Mouse (Mus musculus) heart, postnatal 25 days (tissue): ENCODE data around the gene Stra8. TPM values are rescaled to one million over a fixed set of nuclear protein-coding genes. Genes with fewer than 3 reads are reported as not detected.
A peak's percentile ranks its signal among the peaks of the same experiment; 100 is the strongest.

Experiments used
- DNase-seq: peaks from one replicate; pipeline ENCODE4 v3.0.0; 2022; ENCODE audit warnings: low spot score
- intact Hi-C: fragments of 180-260 bp; cut with DNase I; formaldehyde crosslinking; loops from one replicate; pipeline ENCODE4 v1.15.1; 2025
- total RNA-seq, 2 experiments: library from RNA; stranded (reverse); gene quantifications; 2 replicates each; pipeline ENCODE4 v1.2.3; 2021

Stra8 gene
- total RNA-seq, 2 experiments from 2014 or later: not detected

DNA sequence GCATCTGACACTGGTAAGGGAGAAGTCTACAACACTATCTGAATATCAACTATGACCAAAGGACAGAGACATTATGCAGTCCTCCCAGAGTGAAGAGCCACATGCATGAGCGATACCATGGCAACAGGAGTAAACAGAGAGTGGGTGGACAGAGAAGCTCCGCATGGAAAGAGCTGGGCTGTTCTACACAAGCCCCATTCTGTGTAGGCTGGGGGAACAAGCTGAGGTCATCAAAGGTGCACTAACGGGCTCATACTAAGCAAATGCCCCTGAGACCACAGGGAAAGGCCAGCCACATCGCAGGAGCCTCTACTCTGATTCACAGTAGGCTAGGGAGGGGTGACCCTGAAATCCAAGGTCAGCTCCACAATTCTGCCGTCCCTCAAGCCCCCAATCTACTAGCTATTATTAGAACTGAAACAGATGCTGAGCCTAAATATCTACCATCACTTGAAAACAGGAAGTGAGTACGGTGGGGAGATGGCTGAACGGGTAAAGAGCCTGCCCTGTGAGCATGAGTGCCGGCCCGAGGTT, 18.0 kb upstream of the Stra8 start:
- intact Hi-C loops: no loop called here

DNA sequence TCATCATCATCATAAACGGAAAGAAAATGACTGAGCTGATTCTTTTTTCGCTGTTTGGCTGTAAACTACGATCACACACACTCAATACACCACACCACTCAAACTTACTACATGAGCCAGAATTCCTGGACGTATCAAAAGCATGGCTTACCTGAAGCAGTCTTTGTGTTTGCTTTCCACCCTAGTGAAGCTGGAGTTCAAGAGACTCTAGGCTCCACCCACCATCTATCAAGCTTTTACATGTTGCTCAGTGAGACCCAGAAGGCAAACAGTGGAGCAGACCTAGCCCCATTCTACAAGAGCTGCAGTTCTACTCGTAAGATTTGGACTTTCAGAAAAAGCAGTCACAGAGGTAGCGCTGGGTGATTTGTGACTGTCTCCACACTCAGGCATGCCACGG, 17.4 kb upstream of the Stra8 start:
- intact Hi-C loops: no loop called here
- no peak for DNase-seq

More for the DNA sequence above, 18.0 kb upstream of the Stra8 start:
- no peak for DNase-seq

DNA sequence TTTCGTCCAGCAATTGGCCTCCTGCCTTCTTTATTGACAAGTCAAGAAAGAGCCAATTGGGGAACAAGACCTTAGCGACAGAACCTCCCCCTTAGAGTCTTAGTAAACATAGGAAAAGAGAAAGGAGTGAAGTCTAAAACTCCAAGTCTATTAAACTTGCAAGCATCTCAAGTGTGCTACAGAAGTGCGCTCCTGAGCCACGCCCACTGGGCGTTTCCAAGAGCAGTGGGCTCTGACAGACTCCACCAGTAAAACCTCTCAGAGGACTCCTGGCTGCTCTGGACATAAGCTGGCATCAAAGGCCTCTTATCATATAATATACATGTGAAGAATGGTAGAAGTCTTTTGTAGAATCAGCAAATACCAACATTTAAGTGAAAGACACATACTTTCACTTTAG, 16.5 kb upstream of the Stra8 start:
- DNase-seq: no peak
- intact Hi-C loops: no loop called here

GRCm38 (mm10) chr6:34903851-34904250, 16.1 kb upstream of the Stra8 start:
- no peak for DNase-seq
- intact Hi-C loops: no loop called here

GRCm38 (mm10) chr6:34904361-34904760, 15.6 kb upstream of the Stra8 start:
- intact Hi-C loops: no loop called here
- no peak for DNase-seq

DNA sequence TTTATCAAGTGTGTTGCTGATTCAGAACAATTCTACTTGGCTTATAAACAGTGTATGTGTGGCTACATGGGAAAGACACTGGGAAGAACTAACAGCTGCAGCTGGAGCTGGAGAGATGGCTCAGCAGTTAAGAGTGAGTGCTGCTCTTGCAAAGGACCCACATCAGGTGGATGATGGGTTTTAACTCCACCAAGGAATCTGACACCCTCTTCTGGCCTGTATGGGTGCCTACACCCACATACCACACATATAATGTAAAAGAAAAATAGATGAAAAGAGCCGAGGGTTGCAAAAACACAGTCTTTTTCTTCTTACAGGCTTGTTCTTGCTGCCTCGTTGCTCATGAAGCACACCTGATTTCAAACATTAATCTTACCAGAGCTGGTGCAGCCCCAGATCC, 13.8 kb upstream of the Stra8 start:
- no peak for DNase-seq

GRCm38 (mm10) chr6:34906661-34907060, 13.3 kb upstream of the Stra8 start:
- DNase-seq: no peak

More for the DNA sequence above, 13.8 kb upstream of the Stra8 start:
- intact Hi-C loops: loop anchor here (5.0 kb wide), 1 partner anchor 124 kb away; the partner anchor contains the start of gene Agbl3

GRCm38 (mm10) chr6:34907121-34907614, 12.8 kb upstream of the Stra8 start:
- DNase-seq: no peak
- intact Hi-C loops: loop anchor here (5.0 kb wide), 1 partner anchor 125 kb away; the partner anchor contains the start of gene Agbl3

More at GRCm38 (mm10) chr6:34906661-34907060, 13.3 kb upstream of the Stra8 start:
- intact Hi-C loops: loop anchor here (5.0 kb wide), 1 partner anchor 124 kb away; the partner anchor contains the start of gene Agbl3

GRCm38 (mm10) chr6:34907696-34908260, 12.2 kb upstream of the Stra8 start:
- no peak for DNase-seq
- intact Hi-C loops: loop anchor here (5.0 kb wide), 1 partner anchor 125 kb away; the partner anchor contains the start of gene Agbl3

DNA sequence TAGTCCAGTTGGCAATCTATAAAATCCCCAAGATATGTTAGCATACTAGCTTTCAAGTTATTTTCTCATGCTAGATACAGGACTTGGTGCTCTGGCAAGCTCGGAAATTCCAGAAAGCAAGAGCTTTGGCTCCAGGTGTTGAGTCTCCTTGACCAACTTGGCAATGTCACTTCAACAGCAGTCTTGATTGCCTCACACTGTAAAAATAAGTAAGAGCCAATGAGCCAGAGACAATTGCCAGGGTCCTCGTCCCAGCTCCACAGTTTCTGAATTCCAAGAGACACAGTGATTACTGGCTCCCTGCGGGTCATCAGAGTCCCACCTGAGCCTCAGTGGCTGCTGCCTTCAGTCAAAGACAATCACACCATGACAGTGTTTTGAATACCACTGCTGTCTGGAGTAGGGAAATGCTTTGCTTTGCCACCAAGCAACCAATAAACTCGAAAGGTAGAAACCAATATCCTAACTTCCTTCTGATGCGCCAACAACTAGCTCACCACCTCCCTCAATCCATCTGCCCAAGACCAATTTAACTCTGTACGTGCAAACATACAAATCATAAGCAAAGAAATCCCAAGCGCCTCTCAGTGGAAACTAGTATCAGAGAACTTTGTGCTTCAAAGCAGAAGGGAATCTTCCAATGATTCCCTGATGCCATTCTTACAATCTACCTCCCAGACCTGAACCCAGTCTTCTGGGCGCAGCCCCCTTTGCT, 10.2 kb upstream of the Stra8 start:
- intact Hi-C loops: loop anchor here (5.0 kb wide), 2 partner anchors 127 to 432 kb away; partner anchors contain the start of genes Agbl3 and Bpgm
- no peak for DNase-seq

DNA sequence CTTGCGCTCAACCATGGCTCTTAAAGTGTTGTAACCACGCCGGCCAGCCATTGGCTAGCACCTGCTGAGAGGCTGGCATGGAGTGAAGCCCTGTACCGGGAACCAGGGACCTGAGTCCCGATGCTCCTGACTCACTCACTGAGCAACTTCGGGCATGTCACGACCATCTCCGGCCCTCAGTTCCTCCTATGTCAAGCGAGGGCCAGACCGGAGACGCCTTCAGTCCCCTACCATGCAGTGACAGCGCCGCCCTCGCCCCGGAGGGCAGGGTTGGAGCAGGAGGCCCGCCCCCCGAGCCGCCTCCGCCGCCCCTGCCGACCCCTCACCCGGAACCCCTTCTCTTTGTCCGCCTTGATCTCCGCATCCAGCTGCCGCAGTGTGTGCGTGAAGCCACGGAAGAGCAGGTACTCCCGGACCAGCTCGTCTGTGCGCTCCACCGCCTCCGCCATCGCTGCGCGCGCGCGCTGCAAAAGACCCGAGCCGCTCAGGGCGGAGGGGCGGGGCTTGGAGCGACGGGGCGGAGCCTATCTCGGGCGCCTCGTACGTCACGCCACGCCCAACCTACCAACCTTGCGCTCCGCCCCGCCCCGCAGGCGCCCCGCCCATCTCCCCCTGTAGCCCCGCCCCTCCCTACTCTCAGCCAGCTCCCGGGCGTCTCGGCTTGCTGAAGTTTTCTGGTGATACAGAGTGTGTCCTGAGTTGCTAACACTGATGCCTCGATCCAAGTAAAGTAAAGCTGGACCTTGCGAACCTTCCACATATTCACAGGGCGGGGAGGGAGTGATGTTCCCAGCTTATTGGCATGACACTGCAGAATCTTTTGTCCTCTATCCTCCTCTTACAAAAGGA, 9.4 kb upstream of the Stra8 start, which contains the start of gene Wdr91:
Wdr91 (minus strand) TSS at position 506 of the 849 bp plus-strand sequence.
- intact Hi-C loops: loop anchor here (5.0 kb wide), 1 partner anchor 433 kb away; the partner anchor contains the start of gene Bpgm
- DNase-seq: peak; percentile 80

DNA sequence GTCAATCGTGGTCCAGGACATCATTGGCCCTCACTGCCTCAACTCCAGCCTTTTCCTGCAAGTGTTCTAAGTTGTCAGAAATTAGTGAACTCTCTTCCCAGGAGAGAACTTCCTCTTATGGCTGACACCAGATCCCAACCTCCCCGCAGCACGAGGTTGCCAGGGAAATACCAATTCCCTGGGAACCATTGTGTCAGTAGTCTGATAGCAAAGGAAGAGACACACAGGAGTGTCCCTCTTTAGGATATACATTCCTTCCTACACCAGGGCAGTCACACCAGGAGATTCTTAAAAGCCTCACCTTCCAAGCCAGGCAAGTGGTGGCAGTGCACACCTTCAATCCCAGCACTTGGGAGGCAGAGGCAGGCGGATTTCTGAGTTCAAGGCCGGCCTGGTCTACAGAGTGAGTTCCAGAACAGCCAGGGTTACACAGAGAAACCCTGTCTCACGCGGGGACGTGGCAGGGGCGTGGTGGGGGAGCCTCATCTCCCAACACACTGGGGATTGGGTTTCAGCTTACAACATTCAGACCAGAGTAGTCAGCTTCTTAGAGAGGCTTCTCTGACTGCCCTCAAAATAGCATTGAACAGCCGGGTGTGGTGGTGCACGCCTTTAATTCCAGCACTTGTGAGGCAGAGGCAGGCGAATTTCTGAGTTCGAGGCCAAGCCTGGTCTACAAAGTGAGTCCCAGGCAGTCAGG, 6.5 kb upstream of the Stra8 start:
- no peak for DNase-seq
- intact Hi-C loops: loop anchor here (5.0 kb wide), 1 partner anchor 436 kb away; the partner anchor contains the start of gene Bpgm

DNA sequence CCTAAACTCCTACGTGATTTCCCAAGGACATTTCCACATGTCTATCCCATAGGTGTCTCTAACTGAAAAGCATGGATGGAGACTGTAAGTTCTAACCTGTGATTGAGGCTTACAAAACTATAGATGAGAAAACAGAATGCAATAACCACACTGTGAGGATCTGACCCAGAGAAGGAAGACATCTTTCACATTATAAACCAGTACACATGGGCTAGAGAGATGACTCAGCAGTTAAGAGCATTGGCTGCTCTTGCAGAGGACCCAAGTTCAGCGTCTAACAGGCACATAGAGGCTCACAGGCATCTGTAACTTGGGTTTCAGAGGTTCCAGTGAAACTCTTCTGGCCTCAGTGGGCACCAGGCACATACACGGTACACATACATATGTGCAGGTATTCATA, 5.5 kb upstream of the Stra8 start:
- DNase-seq: no peak
- intact Hi-C loops: loop anchor here (5.0 kb wide), 1 partner anchor 437 kb away; the partner anchor contains the start of gene Bpgm

DNA sequence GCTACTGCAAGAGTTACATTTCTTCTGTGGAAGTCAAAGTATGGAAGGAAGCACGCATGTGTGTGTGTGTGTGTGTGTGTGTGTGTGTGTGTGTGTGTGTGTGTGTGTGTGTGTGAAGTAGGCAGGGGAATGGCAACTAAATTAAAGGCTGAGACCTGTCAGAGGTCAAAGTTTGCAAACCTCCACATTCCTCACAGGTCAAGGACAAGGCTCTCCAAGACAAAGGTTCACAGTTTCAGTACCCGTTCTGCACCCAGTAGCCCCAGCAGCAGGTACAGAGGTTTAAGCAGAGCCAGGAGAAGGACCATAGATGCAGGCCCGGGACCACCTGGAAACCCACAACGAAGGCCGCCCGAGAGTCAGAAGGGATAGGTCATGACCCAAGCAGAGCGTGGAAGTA, 817 bp upstream of the Stra8 start:
- intact Hi-C loops: no loop called here
- DNase-seq: no peak

DNA sequence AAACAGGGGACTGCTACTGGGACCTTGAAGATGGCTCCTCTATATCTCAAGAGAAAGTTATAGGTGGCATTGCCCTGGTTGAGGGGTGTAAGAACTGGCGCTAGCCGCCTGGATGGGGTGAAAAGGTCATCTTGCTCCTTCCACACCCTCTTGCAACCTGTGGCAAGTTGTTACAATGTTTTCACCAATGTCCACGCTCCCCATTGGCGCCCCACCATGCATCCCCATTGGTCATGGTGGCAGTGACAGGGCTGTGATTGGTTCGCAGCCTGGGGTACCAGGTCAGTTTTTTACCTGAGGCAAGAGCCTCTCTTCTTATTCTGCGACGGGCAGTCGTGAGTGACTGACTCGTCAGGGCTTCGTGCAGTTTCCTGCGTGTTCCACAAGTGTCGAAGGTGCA, 668 bp downstream of the Stra8 start:
- DNase-seq: no peak
- intact Hi-C loops: loop anchor here (5.0 kb wide), 2 partner anchors 38 to 158 kb away; no protein-coding TSS in a partner anchor

GRCm38 (mm10) chr6:34921941-34922340, 2.0 kb downstream of the Stra8 start:
- intact Hi-C loops: loop anchor here (5.0 kb wide), 2 partner anchors 40 to 160 kb away; no protein-coding TSS in a partner anchor

GRCm38 (mm10) chr6:34927156-34927555, 7.2 kb downstream of the Stra8 start:
- intact Hi-C loops: loop anchor here (2.0 kb wide), 1 partner anchor 416 kb away; no protein-coding TSS in a partner anchor
- no peak for DNase-seq

More at GRCm38 (mm10) chr6:34921941-34922340, 2.0 kb downstream of the Stra8 start:
- no peak for DNase-seq

DNA sequence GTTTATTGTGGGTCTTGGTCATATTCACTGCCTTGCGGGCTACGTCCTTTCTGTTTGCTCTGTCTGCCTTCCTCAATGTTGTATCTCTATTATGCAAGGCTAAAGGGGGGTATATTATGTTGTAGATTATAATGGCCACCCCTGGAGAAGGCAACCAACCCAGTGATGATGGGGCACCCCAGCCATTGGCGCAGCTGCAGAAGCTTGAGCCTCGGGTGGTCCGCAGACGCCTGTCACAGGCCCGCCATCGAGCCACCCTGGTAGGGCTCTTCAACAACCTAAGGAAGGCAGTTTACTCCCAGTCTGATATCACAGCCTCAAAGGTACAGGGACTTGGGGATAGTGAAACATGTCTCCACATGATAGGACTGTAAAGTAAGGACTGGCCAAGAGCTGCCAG, 7.6 kb downstream of the Stra8 start:
- DNase-seq: no peak
- intact Hi-C loops: loop anchor here (2.0 kb wide), 1 partner anchor 417 kb away; no protein-coding TSS in a partner anchor

DNA sequence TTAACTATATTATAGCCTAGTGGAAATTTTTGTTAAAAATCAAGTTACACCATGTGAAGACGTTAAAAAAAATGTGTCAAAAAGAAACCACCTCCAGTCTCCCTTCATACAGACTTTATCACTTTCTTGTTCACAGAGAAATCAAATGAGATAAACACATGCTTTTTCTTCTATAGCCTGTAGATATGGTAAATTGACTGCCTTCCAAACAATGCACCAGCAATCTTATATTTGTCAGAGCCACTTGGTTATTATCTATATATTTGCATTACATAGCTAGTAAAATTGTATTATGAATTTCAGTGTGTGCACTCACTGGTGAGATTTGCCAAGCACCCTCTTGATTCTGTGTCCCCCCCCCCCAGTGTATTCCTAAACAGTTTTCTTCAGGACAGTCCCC, 12.7 kb downstream of the Stra8 start:
- intact Hi-C loops: no loop called here
- no peak for DNase-seq
